Mouse (Mus musculus) liver, adult 2 months (tissue): Measurements from ENCODE around the gene Myo18a. TPM values are rescaled to one million over a fixed set of nuclear protein-coding genes. Genes with fewer than 3 reads are reported as not detected.
A peak's percentile ranks its signal among the peaks of the same experiment; 100 is the strongest.

Experiments
- DNase-seq: peaks from one replicate; pipeline ENCODE4 v3.0.0-alpha.2; 2011; ENCODE audit warnings: low read depth, low spot score; ENCODE audit errors: extremely low read depth
- H3K27ac ChIP-seq: fragments of 200-500 bp; replicated peaks from 2 replicates; pipeline ENCODE4 v1.5.1; 2012; ENCODE audit warnings: low read depth, mild to moderate bottlenecking, control low read depth, inconsistent platforms, low read length; ENCODE audit not compliant: insufficient read depth
- H3K27me3 ChIP-seq: fragments of 200-500 bp; 2 replicates; pipeline ENCODE4 v1.6.1; 2012; ENCODE audit warnings: mild to moderate bottlenecking, moderate library complexity, low read length, inconsistent platforms; ENCODE audit not compliant: control insufficient read depth, insufficient read depth
- H3K36me3 ChIP-seq: fragments of 200-500 bp; 2 replicates; pipeline ENCODE4 v1.6.1; 2012; ENCODE audit warnings: low read length, inconsistent platforms; ENCODE audit not compliant: control insufficient read depth, insufficient read depth
- H3K4me1 ChIP-seq: fragments of 200-500 bp; 2 replicates; pipeline ENCODE4 v1.6.1; 2011; ENCODE audit warnings: low read length; ENCODE audit not compliant: control insufficient read depth, insufficient read depth
- H3K4me3 ChIP-seq: fragments of 200-500 bp; 2 replicates; pipeline ENCODE4 v1.5.1; 2011; ENCODE audit warnings: low read depth, mild to moderate bottlenecking, control low read depth, low read length, moderate library complexity; ENCODE audit not compliant: insufficient read depth
- H3K79me2 ChIP-seq: fragments of 200-500 bp; 2 replicates; pipeline ENCODE4 v1.6.1; 2012; ENCODE audit warnings: inconsistent platforms, mild to moderate bottlenecking, low read length, moderate library complexity; ENCODE audit not compliant: control insufficient read depth, insufficient read depth
- H3K9ac ChIP-seq: fragments of 200-500 bp; 2 replicates; pipeline ENCODE4 v1.6.1; 2012; ENCODE audit warnings: low read depth, mild to moderate bottlenecking, control low read depth, inconsistent platforms, low read length
- CTCF ChIP-seq: fragments of 200-500 bp; IDR thresholded peaks from 2 replicates; pipeline ENCODE4 v1.5.1; 2011; ENCODE audit warnings: low read depth, low read length, control low read depth
- POLR2A ChIP-seq: fragments of 200-500 bp; IDR thresholded peaks from 2 replicates; pipeline ENCODE4 v1.6.1; 2011; ENCODE audit warnings: low read length, control low read depth; ENCODE audit not compliant: insufficient read depth; ENCODE audit errors: extremely low read depth
- WGBS: fragments of 180-500 bp; shearing (Covaris S2); methylation state at CpG from one replicate; pipeline ENCODE4 v1.1.7; 2018; 5-methylcytosine and 5-hydroxymethylcytosine counted together
- polyA plus RNA-seq: library from polyadenylated mRNA; depleted of rRNA; stranded (reverse); fragments of >200 nt; gene quantifications from 2 replicates; pipeline ENCODE4 v1.2.3, GENCODE M21; 2012
- total RNA-seq: library from RNA; depleted of rRNA; stranded (reverse); fragments of >200 nt; gene quantifications from 2 replicates; pipeline ENCODE4 v1.2.3, GENCODE M21; 2014

Myo18a gene
- total and polyA plus RNA-seq, 2 experiments = 28.6 to 42.0 TPM

DNA sequence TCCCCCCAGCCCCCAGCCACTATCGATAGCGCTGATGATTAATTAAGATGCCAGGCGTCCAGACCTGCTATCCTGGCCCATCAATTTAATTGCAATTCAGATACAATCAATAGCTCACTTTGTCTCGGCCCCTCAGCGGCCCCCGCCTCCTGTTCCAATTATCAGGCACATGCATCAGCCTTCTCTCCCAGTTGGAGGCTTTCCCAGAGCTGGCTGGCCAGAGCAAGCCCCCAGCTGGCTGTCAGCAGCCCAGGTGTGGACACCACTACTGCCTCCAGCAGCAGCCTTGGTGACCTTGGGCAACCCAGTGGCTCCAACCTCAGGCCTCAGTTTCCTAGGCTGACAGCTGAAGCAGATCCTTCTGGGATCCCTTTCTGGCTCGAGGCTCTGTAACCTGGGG is 67.8 kb downstream of the Myo18a start:
- no peak overlapping the region for H3K27ac ChIP-seq

DNA sequence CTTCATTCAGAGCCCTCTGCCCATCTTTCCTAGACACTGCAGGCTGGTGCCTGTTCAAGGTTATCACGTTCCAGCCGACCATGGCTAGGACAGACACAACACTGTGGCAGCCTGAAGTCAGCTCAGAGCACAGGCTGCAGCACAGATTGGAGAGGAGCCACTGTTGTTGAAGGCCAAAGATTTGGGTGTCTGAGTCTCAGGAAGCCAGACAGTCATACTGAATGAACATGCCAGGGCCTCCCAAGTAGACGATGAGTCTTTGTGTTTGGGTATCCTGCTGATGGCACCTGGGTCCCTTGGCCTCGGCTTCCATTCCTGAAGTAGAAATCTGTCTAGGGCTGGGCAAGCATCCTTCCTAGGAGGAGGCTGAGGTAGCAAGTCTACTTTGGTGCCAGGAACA is 69.5 kb downstream of the Myo18a start:
- Histone ChIP-seq H3K79me2 (no peaks in the 10 kb centered on the region), H3K36me3 (peaks cover 15% of the 10 kb centered on the region; the same call in 1 of the 2 replicates), H3K27ac (no peak overlapping the region), H3K4me3 (no peak overlapping the region), H3K4me1 (peaks cover 6% of the 10 kb centered on the region), H3K9ac (no peak overlapping the region), H3K27me3 (no peaks in the 10 kb centered on the region)
- 81% methylated on average over 4 of the region's 4 CpGs for WGBS
- DNase-seq = no peak
- TF ChIP-seq CTCF = no peak

More for the DNA sequence above, 67.8 kb downstream of the Myo18a start:
- peak; percentile 58 for DNase-seq
- peaks cover 12% of the 10 kb centered on the region; the same call in 1 of the 2 replicates for H3K36me3 ChIP-seq
- WGBS = 36% methylated on average over 7 of the region's 7 CpGs
- peaks cover 6% of the 10 kb centered on the region for H3K4me1 ChIP-seq
- H3K9ac ChIP-seq = no peak overlapping the region
- no peaks in the 10 kb centered on the region for H3K79me2 ChIP-seq
- H3K4me3 ChIP-seq = no peak overlapping the region
- no peaks in the 10 kb centered on the region for H3K27me3 ChIP-seq
- TF ChIP-seq POLR2A = no peak
- no peak for TF ChIP-seq CTCF

DNA sequence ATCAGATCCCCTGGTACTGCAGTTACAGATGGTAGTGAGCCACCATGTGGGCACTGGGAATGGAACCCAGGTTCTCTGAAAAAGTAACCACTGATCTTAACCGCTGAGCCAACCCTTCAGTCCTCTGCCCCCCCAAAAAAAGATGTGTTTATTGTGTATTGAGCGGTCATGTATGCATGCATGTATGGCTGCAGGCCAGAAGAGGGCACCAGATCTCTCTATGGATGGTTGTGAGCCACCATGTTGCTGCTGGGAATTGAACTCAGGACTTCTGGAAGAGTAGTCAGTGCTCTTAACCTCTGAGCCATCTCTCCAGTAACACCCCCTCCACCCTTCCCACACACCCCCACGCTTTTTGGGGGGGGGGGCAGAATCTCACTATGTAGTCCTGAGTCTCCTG is 72.1 kb downstream of the Myo18a start:
- Histone ChIP-seq H3K27ac (no peak overlapping the region), H3K4me3 (no peak overlapping the region), H3K9ac (no peak overlapping the region), H3K27me3 (no peaks in the 10 kb centered on the region), H3K36me3 (peaks cover 8% of the 10 kb centered on the region; the same call in 1 of the 2 replicates), H3K4me1 (peaks cover 4% of the 10 kb centered on the region), H3K79me2 (no peaks in the 10 kb centered on the region)
- 94% methylated on average over 3 of the region's 3 CpGs for WGBS
- TF ChIP-seq POLR2A (no peak), CTCF (peak; percentile 22; the same call in 1 of the 2 replicates)
- no peak for DNase-seq

DNA sequence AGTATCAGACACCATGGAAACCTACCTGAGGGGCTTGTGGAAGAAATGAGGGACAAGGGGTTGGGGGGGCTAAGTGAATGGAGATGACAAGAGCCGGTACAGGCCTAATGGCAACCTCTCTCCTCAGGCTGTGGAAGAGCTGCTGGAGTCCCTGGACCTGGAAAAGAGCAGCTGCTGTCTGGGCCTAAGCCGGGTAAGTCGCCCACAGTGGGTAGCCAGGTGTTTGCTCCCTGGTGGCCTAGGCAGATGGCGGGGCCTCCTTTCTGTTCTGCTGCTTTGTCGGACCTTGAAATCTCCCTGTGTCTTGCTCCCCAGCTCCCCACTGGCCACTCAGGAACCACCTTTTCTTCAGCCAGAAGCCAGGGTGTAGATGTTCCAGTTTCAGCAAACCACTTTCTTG is 73.2 kb downstream of the Myo18a start:
- H3K36me3 ChIP-seq = peaks cover 8% of the 10 kb centered on the region; the same call in 1 of the 2 replicates

DNA sequence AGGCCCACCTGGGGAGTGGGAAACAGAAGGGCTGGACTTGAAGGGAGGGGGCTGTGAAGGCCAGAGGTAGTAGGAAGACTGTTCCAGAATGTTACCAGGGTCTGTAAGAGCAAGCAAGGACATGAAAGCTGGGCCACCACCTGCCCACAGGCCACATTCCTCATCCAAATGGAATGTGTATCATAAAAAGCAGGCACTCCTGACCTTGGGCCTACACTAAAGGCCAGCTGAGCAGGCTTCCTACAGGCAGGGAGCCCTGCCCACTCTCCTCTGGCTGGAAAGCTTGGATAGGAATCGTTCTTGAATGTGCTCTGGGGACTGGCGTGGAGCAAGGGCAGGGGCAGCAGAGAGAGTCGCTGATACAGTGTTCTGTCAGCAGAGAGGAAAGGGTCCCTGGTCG is 73.7 kb downstream of the Myo18a start:
- H3K36me3 ChIP-seq = peaks cover 9% of the 10 kb centered on the region; the same call in 1 of the 2 replicates
- H3K4me3 ChIP-seq = no peak overlapping the region
- no peak overlapping the region for H3K27ac ChIP-seq
- 92% methylated on average over 4 of the region's 4 CpGs for WGBS
- H3K4me1 ChIP-seq = no peaks in the 10 kb centered on the region
- no peak overlapping the region for H3K9ac ChIP-seq
- no peak for DNase-seq
- H3K79me2 ChIP-seq = no peaks in the 10 kb centered on the region
- H3K27me3 ChIP-seq = no peaks in the 10 kb centered on the region
- TF ChIP-seq CTCF (no peak), POLR2A (no peak)

More for the DNA sequence above, 73.2 kb downstream of the Myo18a start:
- H3K9ac ChIP-seq = no peak overlapping the region
- H3K4me3 ChIP-seq = no peak overlapping the region
- no peaks in the 10 kb centered on the region for H3K79me2 ChIP-seq
- no peak for TF ChIP-seq CTCF
- TF ChIP-seq POLR2A = no peak
- whole genome bisulfite sequencing = 94% methylated on average over 5 of the region's 5 CpGs
- no peak for DNase-seq
- H3K27me3 ChIP-seq = no peaks in the 10 kb centered on the region
- no peaks in the 10 kb centered on the region for H3K4me1 ChIP-seq
- no peak overlapping the region for H3K27ac ChIP-seq

DNA sequence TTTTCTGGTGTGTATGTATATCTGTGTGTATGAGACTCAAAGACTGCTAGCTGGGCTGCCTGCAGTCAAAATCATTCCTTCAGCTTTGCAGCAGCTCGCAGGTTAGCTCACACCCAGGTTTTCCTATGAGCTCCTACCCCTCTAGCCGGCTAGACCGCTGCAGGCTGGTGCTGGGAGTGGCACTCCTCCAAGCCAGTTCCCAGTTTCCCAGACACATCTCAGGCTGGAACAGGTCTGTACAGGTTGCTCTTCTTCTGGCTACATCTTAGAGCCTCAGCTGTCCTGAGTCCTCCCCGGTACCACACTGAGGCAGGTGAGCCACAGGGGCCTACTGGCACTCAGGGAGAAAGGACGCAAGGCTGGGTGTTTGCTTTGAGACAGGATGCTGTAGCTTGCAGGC is 74.8 kb downstream of the Myo18a start:
- 92% methylated on average over 5 of the region's 5 CpGs for WGBS
- Histone ChIP-seq H3K4me1 (no peaks in the 10 kb centered on the region), H3K27ac (no peak overlapping the region), H3K4me3 (no peak overlapping the region), H3K9ac (no peak overlapping the region), H3K79me2 (no peaks in the 10 kb centered on the region), H3K27me3 (no peaks in the 10 kb centered on the region), H3K36me3 (peaks cover 15% of the 10 kb centered on the region)
- TF ChIP-seq CTCF (no peak), POLR2A (no peak)
- DNase-seq = no peak
